Mouse (Mus musculus) frontal cortex, postnatal 25 days (tissue): ENCODE data around the gene Kcnmb1.
A peak's percentile ranks its signal among the peaks of the same experiment; 100 is the strongest.

Experiments
- DNase-seq, 2 experiments: peaks; one replicate each; pipeline ENCODE4 v3.0.0; 2022; ENCODE audit warnings: low spot score in 2 of 2

Kcnmb1 gene

GRCm38 (mm10) chr11:34000416-34000815, 37.6 kb downstream of the Kcnmb1 start:
- DNase-seq, result no peak

GRCm38 (mm10) chr11:34001938-34002592, 39.3 kb downstream of the Kcnmb1 start:
- DNase-seq, result peak; percentile 50 to 56

- no peak for DNase-seq
Measured at GRCm38 (mm10) chr11:34002593-34002965, 39.8 kb downstream of the Kcnmb1 start.

GRCm38 (mm10) chr11:34007616-34008015, 44.8 kb downstream of the Kcnmb1 start:
- no peak for DNase-seq

- no peak for DNase-seq
Measured at GRCm38 (mm10) chr11:34008214-34008613, 45.4 kb downstream of the Kcnmb1 start.

- peak; percentile 33 to 35 for DNase-seq
Measured at GRCm38 (mm10) chr11:34008702-34009101, 45.9 kb downstream of the Kcnmb1 start.

- no peak for DNase-seq
Measured at GRCm38 (mm10) chr11:34009316-34010087, 46.7 kb downstream of the Kcnmb1 start.

- DNase-seq, result no peak
Measured at GRCm38 (mm10) chr11:34010133-34010858, 47.5 kb downstream of the Kcnmb1 start.

GRCm38 (mm10) chr11:34010859-34011172, 48.0 kb downstream of the Kcnmb1 start:
- DNase-seq, result no peak

GRCm38 (mm10) chr11:34012007-34012652, 49.3 kb downstream of the Kcnmb1 start:
- no peak for DNase-seq
